Comparison of ENCODE assay signal across 9 mouse cellular contexts in genomic region chr19:47931982-47932638, GRCm38 (mm10). TPM values are rescaled to one million over a fixed set of nuclear protein-coding genes. Genes with fewer than 3 reads are reported as not detected.
DNase-seq lines count a peak whose midpoint lies in the region; ATAC-seq and TF ChIP-seq lines count a peak whose summit lies in the region.
"Had no signal": no experiment of that assay in that cellular context is flagged by ENCODE, and none has a peak within 500 bp of the region (broad histone marks: within the 10 kb centered on the region; RNA-seq: fewer than 3 reads in every experiment).

No protein-coding gene starts in this region.

- H3K9me3 ChIP-seq in heart, embryonic 11.5 days (replicated peaks; ENCODE audit: control insufficient read depth, low read length): no peaks in the 10 kb centered on the region
- peaks cover 6% of the 10 kb centered on the region for H3K9me3 ChIP-seq in E14TG2a.4 (ENCODE audit: low read length)
- H3K9me3 ChIP-seq in embryonic facial prominence, embryonic 10.5 days: no peaks in the 10 kb centered on the region
- H3K9me3 ChIP-seq in hindbrain, embryonic 16.5 days (ENCODE audit: control insufficient read depth, low read length): no peaks in the 10 kb centered on the region
- no peaks in the 10 kb centered on the region for H3K9me3 ChIP-seq in lung, embryonic 15.5 days
- no peaks in the 10 kb centered on the region for H3K9me3 ChIP-seq in stomach, embryonic 15.5 days

- 41% methylated on average over 7 of the region's 7 CpGs for WGBS in heart, embryonic 11.5 days (ENCODE audit: insufficient replicate concordance)
- 46% methylated on average over 7 of the region's 7 CpGs for WGBS in embryonic facial prominence, embryonic 10.5 days
- WGBS in hindbrain, embryonic 16.5 days: 40% methylated on average over 7 of the region's 7 CpGs
- WGBS in lung, embryonic 15.5 days: 37% methylated on average over 7 of the region's 7 CpGs
- 37% methylated on average over 7 of the region's 7 CpGs for WGBS in stomach, embryonic 15.5 days

- no peak overlapping the region for H3K4me2 ChIP-seq in heart, embryonic 11.5 days
- no peak overlapping the region for H3K4me2 ChIP-seq in hindbrain, embryonic 16.5 days (ENCODE audit: low read length)
- no peak overlapping the region for H3K4me2 ChIP-seq in lung, embryonic 15.5 days
- no peak overlapping the region for H3K4me2 ChIP-seq in stomach, embryonic 15.5 days

- no peaks in the 10 kb centered on the region for H3K27me3 ChIP-seq in heart, embryonic 11.5 days (ENCODE audit: control insufficient read depth, insufficient read depth, low read length)
- no peaks in the 10 kb centered on the region for H3K27me3 ChIP-seq in E14TG2a.4 (ENCODE audit: insufficient read depth, low read length)
- no peaks in the 10 kb centered on the region; the same call in 1 of the 2 replicates for H3K27me3 ChIP-seq in embryonic facial prominence, embryonic 10.5 days (replicated peaks; ENCODE audit: low read depth, poor library complexity, severe bottlenecking)
- no peaks in the 10 kb centered on the region for H3K27me3 ChIP-seq in hindbrain, embryonic 16.5 days (replicated peaks; ENCODE audit: control insufficient read depth, insufficient read depth, low read length)
- H3K27me3 ChIP-seq in lung, embryonic 15.5 days: no peaks in the 10 kb centered on the region
- H3K27me3 ChIP-seq in stomach, embryonic 15.5 days (replicated peaks): no peaks in the 10 kb centered on the region

- no peak overlapping the region for H3K9ac ChIP-seq in heart, embryonic 11.5 days (ENCODE audit: low read depth, low read length)
- no peak overlapping the region for H3K9ac ChIP-seq in hindbrain, embryonic 16.5 days (ENCODE audit: low read depth, low read length)
- H3K9ac ChIP-seq in lung, embryonic 15.5 days: no peak overlapping the region
- no peak overlapping the region for H3K9ac ChIP-seq in stomach, embryonic 15.5 days

- no peaks in the 10 kb centered on the region for H3K36me3 ChIP-seq in heart, embryonic 11.5 days (ENCODE audit: control insufficient read depth, insufficient read depth, low read length)
- H3K36me3 ChIP-seq in E14TG2a.4 (ENCODE audit: insufficient read depth, low read length): no peaks in the 10 kb centered on the region
- H3K36me3 ChIP-seq in embryonic facial prominence, embryonic 10.5 days (replicated peaks): no peaks in the 10 kb centered on the region
- H3K36me3 ChIP-seq in hindbrain, embryonic 16.5 days (ENCODE audit: control insufficient read depth, insufficient read depth, low read length): no peaks in the 10 kb centered on the region
- no peaks in the 10 kb centered on the region for H3K36me3 ChIP-seq in lung, embryonic 15.5 days
- no peaks in the 10 kb centered on the region for H3K36me3 ChIP-seq in stomach, embryonic 15.5 days

- no peak overlapping the region for H3K27ac ChIP-seq in heart, embryonic 11.5 days (ENCODE audit: low read depth, low read length)
- no peak overlapping the region for H3K27ac ChIP-seq in embryonic facial prominence, embryonic 10.5 days (replicated peaks)
- H3K27ac ChIP-seq in hindbrain, embryonic 16.5 days (ENCODE audit: low read depth, low read length): no peak overlapping the region
- H3K27ac ChIP-seq in lung, embryonic 15.5 days: no peak overlapping the region
- no peak overlapping the region; the same call in 1 of the 2 replicates for H3K27ac ChIP-seq in stomach, embryonic 15.5 days

- peak; percentile 48 to 59 for DNase-seq in heart, adult 18-20 months
- DNase-seq in embryonic facial prominence, embryonic 10.5 days (ENCODE audit: low spot score): peak; percentile 34
- DNase-seq in right cerebral cortex, postnatal 4 days: no peak

- no peak for ATAC-seq in heart, embryonic 11.5 days (replicated peaks; ENCODE audit: insufficient number of reproducible peaks, low FRiP score, low TSS enrichment)
- peak; percentile 62 for ATAC-seq in hindbrain, embryonic 16.5 days
- ATAC-seq in lung, embryonic 15.5 days (ENCODE audit: borderline replicate concordance, extremely low read depth, low FRiP score, low TSS enrichment): peak; percentile 67
- ATAC-seq in stomach, embryonic 15.5 days (ENCODE audit: insufficient read depth, low FRiP score, low read depth): peak; percentile 56; the same call in 1 of the 2 replicates

- peak; percentile 43 for TF ChIP-seq CTCF in E14TG2a.4 (conservative IDR thresholded peaks at IDR 0.05; ENCODE audit: low read length)

- no peak overlapping the region for H3K4me3 ChIP-seq in heart, embryonic 11.5 days (ENCODE audit: low read depth, low read length)
- H3K4me3 ChIP-seq in E14TG2a.4 (replicated peaks; ENCODE audit: low read length): no peak overlapping the region
- no peak overlapping the region for H3K4me3 ChIP-seq in embryonic facial prominence, embryonic 10.5 days
- no peak overlapping the region for H3K4me3 ChIP-seq in hindbrain, embryonic 16.5 days (ENCODE audit: low read length)
- no peak overlapping the region for H3K4me3 ChIP-seq in lung, embryonic 15.5 days
- no peak overlapping the region for H3K4me3 ChIP-seq in stomach, embryonic 15.5 days (replicated peaks)

- H3K4me1 ChIP-seq in heart, embryonic 11.5 days (ENCODE audit: control insufficient read depth, insufficient read depth, low read length): no peaks in the 10 kb centered on the region
- peaks cover 13% of the 10 kb centered on the region for H3K4me1 ChIP-seq in E14TG2a.4 (replicated peaks; ENCODE audit: low read depth, low read length)
- H3K4me1 ChIP-seq in embryonic facial prominence, embryonic 10.5 days: peaks cover 4% of the 10 kb centered on the region
- no peaks in the 10 kb centered on the region for H3K4me1 ChIP-seq in hindbrain, embryonic 16.5 days (ENCODE audit: control insufficient read depth, insufficient read depth, low read depth, low read length)
- H3K4me1 ChIP-seq in lung, embryonic 15.5 days: peaks cover 21% of the 10 kb centered on the region
- no peaks in the 10 kb centered on the region for H3K4me1 ChIP-seq in stomach, embryonic 15.5 days

RNA-seq across cellular contexts. Expression of gene Cfap58, which starts 5.4 kb away (rescaled TPM):
- total RNA-seq in heart, adult 18-20 months (2021): 1 to 10 TPM; 2.0 to 2.6 TPM
- polyA plus RNA-seq in heart, embryonic 11.5 days (2014; fragmentation: Nextera tagmentation; extraction: Ambion mirVana): 0.16 and 0.18 TPM in 2 replicates
- polyA plus RNA-seq in embryonic facial prominence, embryonic 10.5 days (2016; fragmentation: Nextera tagmentation; extraction: Ambion mirVana): not detected in 2 replicates
- 0.60 and 0.88 TPM in 2 replicates for polyA plus RNA-seq in hindbrain, embryonic 16.5 days (2015; fragmentation: Nextera tagmentation; extraction: Ambion mirVana)
- 0.11 and 0.32 TPM in 2 replicates for polyA plus RNA-seq in lung, embryonic 15.5 days (2015; fragmentation: Nextera tagmentation; extraction: Ambion mirVana)
- polyA plus RNA-seq in stomach, embryonic 15.5 days (2015; fragmentation: Nextera tagmentation; extraction: Ambion mirVana): not detected in 2 replicates
- polyA plus RNA-seq: liver, embryonic 16.5 days had no signal

RNA-seq across cellular contexts. Expression of gene Itprip, which starts 13.0 kb away (rescaled TPM):
- total RNA-seq in heart, adult 18-20 months (2021): 1 to 10 TPM; 8.9 to 9.2 TPM
- polyA plus RNA-seq in heart, embryonic 11.5 days (2014; fragmentation: Nextera tagmentation; extraction: Ambion mirVana): 13.2 and 16.9 TPM in 2 replicates
- 19.9 and 21.4 TPM in 2 replicates for polyA plus RNA-seq in embryonic facial prominence, embryonic 10.5 days (2016; fragmentation: Nextera tagmentation; extraction: Ambion mirVana)
- 4.4 and 4.9 TPM in 2 replicates for polyA plus RNA-seq in hindbrain, embryonic 16.5 days (2015; fragmentation: Nextera tagmentation; extraction: Ambion mirVana)
- polyA plus RNA-seq in lung, embryonic 15.5 days (2015; fragmentation: Nextera tagmentation; extraction: Ambion mirVana): 17.0 and 18.0 TPM in 2 replicates
- 11.0 and 12.6 TPM in 2 replicates for polyA plus RNA-seq in stomach, embryonic 15.5 days (2015; fragmentation: Nextera tagmentation; extraction: Ambion mirVana)

RNA-seq across cellular contexts. Expression of gene Cfap43, which starts 13.0 kb away (rescaled TPM):
- 1 to 10 TPM in 1 of 2 experiments, not detected in 1; 1.1 TPM for total RNA-seq in heart, adult 18-20 months (2021)
- polyA plus RNA-seq in heart, embryonic 11.5 days (2014; fragmentation: Nextera tagmentation; extraction: Ambion mirVana): 0.08 TPM in 1 of 2 replicates, not detected in the other
- 0.02 and 0.08 TPM in 2 replicates for polyA plus RNA-seq in embryonic facial prominence, embryonic 10.5 days (2016; fragmentation: Nextera tagmentation; extraction: Ambion mirVana)
- polyA plus RNA-seq in hindbrain, embryonic 16.5 days (2015; fragmentation: Nextera tagmentation; extraction: Ambion mirVana): 2.9 and 3.0 TPM in 2 replicates
- 0.86 TPM in 2 replicates for polyA plus RNA-seq in lung, embryonic 15.5 days (2015; fragmentation: Nextera tagmentation; extraction: Ambion mirVana)
- 0.39 and 0.62 TPM in 2 replicates for polyA plus RNA-seq in stomach, embryonic 15.5 days (2015; fragmentation: Nextera tagmentation; extraction: Ambion mirVana)
- polyA plus RNA-seq: liver, embryonic 16.5 days had no signal
